ENCODE assay signal across 23 mouse cellular contexts in genomic region chr9:60957438-60957837, GRCm38 (mm10).
"Had no signal": no experiment of that assay in that cellular context is flagged by ENCODE, and none has a peak within 500 bp of the region (broad histone marks: within the 10 kb centered on the region; RNA-seq: fewer than 3 reads in every experiment).

No protein-coding gene starts in this region.

- H3K36me3 ChIP-seq: limb, embryonic 10.5 days; limb, embryonic 13.5 days; liver, embryonic 12.5 days; liver, embryonic 15.5 days; lung, embryonic 15.5 days; midbrain, embryonic 10.5 days; midbrain, embryonic 13.5 days; neural tube, embryonic 13.5 days; stomach, embryonic 15.5 days had no signal

- H3K9me3 ChIP-seq: limb, embryonic 10.5 days; limb, embryonic 13.5 days; liver, embryonic 12.5 days; liver, embryonic 15.5 days; lung, embryonic 15.5 days; midbrain, embryonic 10.5 days; midbrain, embryonic 13.5 days; neural tube, embryonic 13.5 days; stomach, embryonic 15.5 days had no signal

- H3K9ac ChIP-seq: limb, embryonic 13.5 days; liver, embryonic 12.5 days; liver, embryonic 15.5 days; lung, embryonic 15.5 days; midbrain, embryonic 13.5 days; neural tube, embryonic 13.5 days; stomach, embryonic 15.5 days had no signal

- H3K27me3 ChIP-seq: limb, embryonic 13.5 days; liver, embryonic 12.5 days; liver, embryonic 15.5 days; lung, embryonic 15.5 days; midbrain, embryonic 13.5 days; neural tube, embryonic 13.5 days; stomach, embryonic 15.5 days had no signal

- H3K4me2 ChIP-seq: limb, embryonic 13.5 days; liver, embryonic 12.5 days; liver, embryonic 15.5 days; lung, embryonic 15.5 days; midbrain, embryonic 13.5 days; neural tube, embryonic 13.5 days; stomach, embryonic 15.5 days had no signal

- H3K27ac ChIP-seq: kidney, postnatal 0 days; limb, embryonic 10.5 days; limb, embryonic 13.5 days; liver, embryonic 12.5 days; liver, embryonic 15.5 days; lung, embryonic 15.5 days; midbrain, embryonic 10.5 days; midbrain, embryonic 13.5 days; neural tube, embryonic 13.5 days; stomach, embryonic 15.5 days had no signal

- ATAC-seq: liver, embryonic 12.5 days; midbrain, embryonic 13.5 days; midbrain, embryonic 16.5 days had no signal

- H3K4me3 ChIP-seq: limb, embryonic 10.5 days; limb, embryonic 13.5 days; liver, embryonic 12.5 days; liver, embryonic 15.5 days; lung, embryonic 15.5 days; megakaryocyte, embryonic 14.5 days; midbrain, embryonic 10.5 days; midbrain, embryonic 13.5 days; myocyte; neural tube, embryonic 13.5 days; stomach, embryonic 15.5 days had no signal

- H3K4me1 ChIP-seq: liver, embryonic 12.5 days; liver, embryonic 15.5 days; lung, embryonic 15.5 days; megakaryocyte, embryonic 14.5 days had no signal

- DNase-seq: kidney, adult 2 months; kidney, postnatal 25 days; liver; lung, adult 18-20 months; lung, postnatal 10 days; lung, postnatal 36 days; retina, postnatal 1 day; right cerebral cortex, postnatal 25 days; spleen, adult 18-20 months; thymus, postnatal 36 days had no signal
